Mouse (Mus musculus) erythroblast, embryonic 14.5 days (primary cell): Measurements from ENCODE around the gene Dcaf7.

ENCODE experiments used
- GATA1 ChIP-seq: IDR thresholded peaks from 2 replicates; pipeline ENCODE4 v1.6.1; 2012; ENCODE audit warnings: low read length, inconsistent platforms, mixed read lengths
- TAL1 ChIP-seq: IDR thresholded peaks from 3 replicates; pipeline ENCODE4 v1.6.1; 2012; ENCODE audit warnings: low read length, inconsistent platforms, mixed read lengths

DNA sequence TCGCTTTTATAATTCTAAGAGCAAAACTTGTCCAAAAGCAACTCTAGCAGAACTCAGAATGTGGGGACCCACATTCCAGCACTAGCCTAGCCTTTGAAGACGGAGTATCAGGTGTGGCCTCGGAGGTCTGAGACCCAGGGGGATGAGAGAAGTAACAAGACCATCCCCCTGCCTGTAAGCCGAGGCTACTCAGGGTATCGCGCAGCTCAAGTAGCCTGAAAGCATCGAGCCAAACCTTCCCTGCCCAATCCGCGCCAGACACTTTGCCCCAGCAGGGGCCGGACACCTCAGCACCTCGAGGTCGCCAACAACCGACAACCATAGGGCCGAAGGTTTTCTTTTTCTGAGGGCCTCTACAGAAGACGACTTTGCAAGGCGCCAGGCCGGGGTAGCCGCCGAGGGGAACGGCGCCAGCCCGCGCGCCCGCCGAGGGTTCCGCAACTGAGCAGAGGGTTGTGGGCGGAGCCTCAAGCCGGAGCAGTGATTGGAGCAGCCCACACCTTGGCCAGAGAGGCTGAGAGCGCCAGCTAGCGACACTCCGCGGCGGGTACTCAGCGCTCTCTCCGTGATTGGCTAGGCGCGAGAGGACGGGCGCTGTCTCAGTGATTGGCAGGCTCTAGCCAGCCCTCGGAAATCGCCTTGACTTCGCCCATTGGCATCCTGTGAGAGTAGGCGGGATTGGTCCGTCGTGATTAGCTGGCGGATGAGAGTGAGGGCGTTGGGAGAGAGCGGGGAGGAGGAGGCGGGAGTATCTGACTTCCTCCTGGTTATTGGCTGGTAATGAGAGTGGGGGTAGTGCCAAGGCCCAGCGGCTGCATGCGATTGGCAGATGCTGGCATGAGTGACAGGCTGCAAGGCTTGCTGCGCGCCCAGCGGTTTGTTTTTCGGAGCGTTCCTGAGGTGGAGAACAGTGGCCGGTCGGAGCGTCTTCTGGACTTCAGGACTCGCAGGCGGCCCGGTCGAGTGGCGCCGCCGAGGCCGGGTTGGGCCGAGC lies 47.3 kb downstream of the Dcaf7 start, which contains the start of gene Map3k3:
- TF ChIP-seq TAL1 = no peak
- TF ChIP-seq GATA1 = no peak
